Mouse (Mus musculus): ENCODE results near the gene Tsnaxip1. TPM values are rescaled to one million over a fixed set of nuclear protein-coding genes. Genes with fewer than 3 reads are reported as not detected.

Tsnaxip1 gene
- polyA plus RNA-seq, 1 experiment from 2014 or later: 1.1 TPM

DNA sequence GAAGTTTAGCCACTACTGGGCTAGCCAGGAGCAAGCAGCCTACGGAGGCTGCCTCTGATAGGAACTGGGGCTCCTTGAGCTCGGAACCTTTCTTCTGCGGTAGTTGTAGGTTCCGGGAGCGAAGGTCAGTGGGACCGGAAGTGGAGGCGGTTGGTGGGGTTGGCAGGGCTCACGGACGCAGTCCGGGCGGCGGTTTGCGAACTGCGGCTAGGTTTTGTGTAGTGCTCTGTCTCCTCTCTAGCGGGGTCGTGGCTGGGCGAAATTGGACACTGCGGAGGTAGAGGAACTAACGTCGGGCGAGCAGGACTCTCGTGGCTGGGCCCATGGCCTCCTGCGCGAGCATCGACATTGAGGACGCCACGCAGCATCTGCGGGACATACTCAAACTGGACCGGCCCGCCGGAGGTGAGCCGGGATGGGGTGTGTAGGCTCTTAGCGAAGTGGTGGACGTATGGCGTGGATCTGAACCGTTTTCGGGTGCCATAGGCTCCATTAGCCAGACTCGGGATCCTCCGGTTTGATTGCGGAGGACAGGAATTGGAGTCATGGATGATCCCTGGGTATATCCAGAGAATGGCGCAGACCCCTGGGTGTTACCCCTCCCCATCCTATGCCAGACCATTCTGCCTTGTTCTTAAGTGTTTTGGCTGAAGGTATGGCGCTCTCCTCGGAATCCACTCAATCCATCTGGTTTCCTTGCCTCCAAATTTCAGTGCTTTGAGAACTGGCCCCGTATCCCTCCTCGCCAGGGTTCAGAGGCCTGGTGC is 53.4 kb downstream of the Tsnaxip1 start, which contains the start of gene Edc4:
TSS of gene Edc4 (plus strand) at position 128 of the 767 bp plus-strand sequence.
- H3K9ac ChIP-seq: peak within 1 kb of the TSS; percentile 88
- peak within 1 kb of the TSS; percentile 68 for H3K27ac ChIP-seq (replicated peaks)
- H3K27me3 ChIP-seq: no peaks in the 10 kb centered on the region
- peak within 1 kb of the TSS; percentile 93 for H3K4me2 ChIP-seq
- 1% methylated on average over 45 of the region's 45 CpGs for WGBS
- H3K36me3 ChIP-seq: peaks cover 47% of the 10 kb centered on the region
- ATAC-seq (ENCODE audit: low FRiP score, low read depth): peak; percentile 78
- peaks cover 29% of the 10 kb centered on the region for H3K4me1 ChIP-seq (replicated peaks)
- no peaks in the 10 kb centered on the region for H3K9me3 ChIP-seq
- H3K4me3 ChIP-seq: peak within 1 kb of the TSS; percentile 84

DNA sequence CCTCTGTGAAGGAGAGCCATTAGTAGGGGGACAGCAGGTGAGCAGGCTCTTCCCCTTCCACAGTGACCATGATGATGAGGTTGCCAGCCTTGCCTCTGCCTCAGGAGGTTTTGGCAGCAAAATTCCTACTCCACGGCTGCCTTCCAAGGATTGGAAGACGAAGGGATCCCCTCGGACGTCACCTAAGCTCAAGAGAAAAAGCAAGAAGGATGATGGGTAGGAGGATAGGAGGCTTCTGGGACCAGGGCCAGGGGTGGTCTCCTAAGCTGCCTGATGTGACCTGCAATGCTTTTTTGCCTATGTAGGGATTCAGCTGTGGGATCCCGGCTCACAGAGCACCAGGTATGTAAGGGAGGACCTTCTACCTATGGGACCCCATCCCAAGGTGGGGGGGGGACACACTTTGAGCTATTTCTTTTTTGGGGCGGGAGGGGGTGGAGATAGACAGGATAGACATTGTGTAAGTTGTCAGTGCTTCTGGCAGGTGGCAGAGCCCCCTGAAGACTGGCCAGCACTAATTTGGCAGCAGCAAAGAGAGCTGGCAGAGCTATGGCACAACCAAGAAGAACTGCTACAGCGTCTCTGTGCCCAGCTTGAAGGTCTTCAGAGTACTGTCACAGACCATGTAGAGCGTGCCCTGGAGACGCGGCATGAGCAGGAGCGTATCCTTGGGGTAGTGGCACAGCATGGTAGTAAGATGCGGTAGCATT is 62.4 kb downstream of the Tsnaxip1 start:
- no peak overlapping the region for H3K4me3 ChIP-seq
- no peak overlapping the region for H3K27ac ChIP-seq (replicated peaks)
- no peak for ATAC-seq (ENCODE audit: low FRiP score, low read depth)
- no peak overlapping the region for H3K4me2 ChIP-seq
- no peak overlapping the region for H3K9ac ChIP-seq
- H3K4me1 ChIP-seq (replicated peaks): peaks cover 6% of the 10 kb centered on the region
- H3K27me3 ChIP-seq: no peaks in the 10 kb centered on the region
- 94% methylated on average over 12 of the region's 12 CpGs for WGBS
- no peaks in the 10 kb centered on the region for H3K9me3 ChIP-seq
- peaks cover 79% of the 10 kb centered on the region for H3K36me3 ChIP-seq

DNA sequence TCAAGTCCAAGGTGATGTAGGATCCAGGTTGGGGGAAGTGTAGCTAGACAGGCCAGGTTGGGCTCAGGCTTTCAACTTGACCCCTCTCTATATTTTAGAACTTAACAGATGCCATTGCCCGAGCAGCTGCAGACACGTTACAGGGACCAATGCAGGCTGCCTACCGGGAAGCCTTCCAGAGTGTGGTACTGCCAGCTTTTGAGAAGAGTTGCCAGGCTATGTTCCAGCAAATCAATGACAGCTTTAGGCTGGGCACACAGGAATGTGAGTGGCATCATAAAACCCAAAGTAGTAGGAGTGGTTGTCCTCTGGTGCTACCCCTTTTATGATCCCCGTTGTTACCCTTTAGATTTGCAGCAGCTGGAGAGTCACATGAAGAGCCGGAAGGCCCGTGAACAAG is 63.3 kb downstream of the Tsnaxip1 start:
- Histone ChIP-seq H3K27ac (replicated peaks) (no peak overlapping the region), H3K9ac (no peak overlapping the region), H3K9me3 (no peaks in the 10 kb centered on the region), H3K27me3 (no peaks in the 10 kb centered on the region), H3K36me3 (peaks cover 69% of the 10 kb centered on the region), H3K4me3 (no peak overlapping the region), H3K4me2 (no peak overlapping the region), H3K4me1 (replicated peaks) (peaks cover 6% of the 10 kb centered on the region)
- WGBS: 89% methylated on average over 6 of the region's 6 CpGs
- no peak for ATAC-seq (ENCODE audit: low FRiP score, low read depth)

DNA sequence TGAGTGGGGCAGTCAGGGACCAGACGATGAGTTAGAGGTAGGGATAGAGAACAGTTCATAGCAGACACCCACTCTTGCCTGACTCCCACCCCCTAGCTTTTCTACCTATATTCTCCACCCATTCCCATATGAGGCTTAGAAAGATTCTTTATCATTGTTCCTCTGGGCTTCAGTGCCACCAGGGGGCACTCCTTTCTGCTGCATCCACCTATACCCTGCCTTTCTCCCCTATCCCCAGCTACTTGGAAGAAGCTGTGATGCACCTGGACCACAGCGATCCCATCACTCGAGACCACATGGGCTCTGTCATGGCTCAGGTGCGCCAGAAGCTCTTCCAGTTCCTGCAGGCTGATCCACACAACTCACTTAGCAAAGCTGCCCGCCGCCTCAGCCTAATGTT is 64.9 kb downstream of the Tsnaxip1 start:
- Histone ChIP-seq H3K27me3 (no peaks in the 10 kb centered on the region), H3K4me3 (no peak overlapping the region), H3K9ac (no peak overlapping the region), H3K4me1 (replicated peaks) (peaks cover 6% of the 10 kb centered on the region), H3K4me2 (no peak overlapping the region), H3K9me3 (no peaks in the 10 kb centered on the region), H3K27ac (replicated peaks) (no peak overlapping the region), H3K36me3 (peaks cover 54% of the 10 kb centered on the region)
- 84% methylated on average over 6 of the region's 6 CpGs for WGBS
- ATAC-seq (ENCODE audit: low FRiP score, low read depth): no peak

DNA sequence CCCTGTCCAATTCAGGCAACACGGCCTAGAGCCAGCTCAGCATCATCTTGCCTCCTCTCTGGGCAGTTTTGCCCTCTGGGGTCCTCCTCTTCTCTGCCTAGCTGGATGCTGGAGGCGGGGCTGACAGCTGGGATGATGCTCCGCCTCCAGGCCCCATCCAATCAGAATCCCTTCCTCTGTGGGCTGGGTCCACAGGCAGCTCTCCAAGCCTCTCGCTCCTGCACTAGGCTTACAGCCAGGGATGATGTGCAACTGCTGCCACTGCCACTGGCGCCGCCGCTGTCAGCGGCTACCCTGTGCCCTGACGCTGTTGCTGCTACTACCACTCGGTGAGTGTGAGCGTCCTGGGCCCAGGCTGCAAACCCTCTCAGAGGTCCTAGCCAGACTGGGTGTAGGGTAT is 65.8 kb downstream of the Tsnaxip1 start, which contains the start of gene Nrn1l:
TSS of gene Nrn1l (plus strand) at position 229 of the 400 bp plus-strand sequence.
- Histone ChIP-seq H3K4me1 (replicated peaks) (peaks cover 6% of the 10 kb centered on the region), H3K27ac (replicated peaks) (0 out of 2 replicates have a peak within 1 kb of the TSS, but pooled peaks have one; percentile 34), H3K36me3 (peaks cover 47% of the 10 kb centered on the region), H3K4me2 (peak within 1 kb of the TSS; percentile 29; the same call in 1 of the 2 replicates), H3K9me3 (no peaks in the 10 kb centered on the region), H3K27me3 (no peaks in the 10 kb centered on the region), H3K9ac (no peak within 1 kb of the TSS), H3K4me3 (no peak within 1 kb of the TSS)
- ATAC-seq (ENCODE audit: low FRiP score, low read depth): peak; percentile 88
- WGBS: 2% methylated on average over 11 of the region's 11 CpGs

Other genes with a start within 250 kb of the Tsnaxip1 start
- 35.2 and 39.3 TPM in 2 replicates for gene Ripor1, start 222.5 kb upstream of the Tsnaxip1 start, polyA plus RNA-seq (2015; fragmentation: Nextera tagmentation; extraction: Ambion mirVana)
- gene Ctcf, start 191.2 kb upstream of the Tsnaxip1 start, polyA plus RNA-seq (2015; fragmentation: Nextera tagmentation; extraction: Ambion mirVana): 100 and 101 TPM in 2 replicates
- 0.56 and 0.80 TPM in 2 replicates for gene Agrp, start 190.3 kb upstream of the Tsnaxip1 start, polyA plus RNA-seq (2015; fragmentation: Nextera tagmentation; extraction: Ambion mirVana)
- gene Carmil2, start 141.5 kb upstream of the Tsnaxip1 start, polyA plus RNA-seq (2015; fragmentation: Nextera tagmentation; extraction: Ambion mirVana): 23.5 and 28.7 TPM in 2 replicates
- 85.1 and 92.6 TPM in 2 replicates for gene Acd, start 126.6 kb upstream of the Tsnaxip1 start, polyA plus RNA-seq (2015; fragmentation: Nextera tagmentation; extraction: Ambion mirVana)
- 55.1 and 57.1 TPM in 2 replicates for gene Pard6a, start 126.6 kb upstream of the Tsnaxip1 start, polyA plus RNA-seq (2015; fragmentation: Nextera tagmentation; extraction: Ambion mirVana)
- 0.20 and 0.23 TPM in 2 replicates for gene 4933405L10Rik, start 120.1 kb upstream of the Tsnaxip1 start, polyA plus RNA-seq (2015; fragmentation: Nextera tagmentation; extraction: Ambion mirVana)
- gene Enkd1, start 119.5 kb upstream of the Tsnaxip1 start, polyA plus RNA-seq (2015; fragmentation: Nextera tagmentation; extraction: Ambion mirVana): 15.7 and 16.6 TPM in 2 replicates
- gene Gfod2, start 69.1 kb upstream of the Tsnaxip1 start, polyA plus RNA-seq (2015; fragmentation: Nextera tagmentation; extraction: Ambion mirVana): 81.2 and 88.3 TPM in 2 replicates
- gene Ranbp10, start 381 bp upstream of the Tsnaxip1 start, polyA plus RNA-seq (2015; fragmentation: Nextera tagmentation; extraction: Ambion mirVana): 10.7 and 11.7 TPM in 2 replicates
- 52.2 and 56.9 TPM in 2 replicates for gene Cenpt, start 25.5 kb downstream of the Tsnaxip1 start, polyA plus RNA-seq (2015; fragmentation: Nextera tagmentation; extraction: Ambion mirVana)
- gene Thap11, start 27.4 kb downstream of the Tsnaxip1 start, polyA plus RNA-seq (2015; fragmentation: Nextera tagmentation; extraction: Ambion mirVana): 54.9 and 56.3 TPM in 2 replicates
- gene Nutf2, start 32.8 kb downstream of the Tsnaxip1 start, polyA plus RNA-seq (2015; fragmentation: Nextera tagmentation; extraction: Ambion mirVana): 150 and 157 TPM in 2 replicates
- gene Edc4, start 53.1 kb downstream of the Tsnaxip1 start, polyA plus RNA-seq (2015; fragmentation: Nextera tagmentation; extraction: Ambion mirVana): 50.1 and 52.2 TPM in 2 replicates
- gene Nrn1l, start 65.8 kb downstream of the Tsnaxip1 start, polyA plus RNA-seq (2015; fragmentation: Nextera tagmentation; extraction: Ambion mirVana): 0.45 and 0.49 TPM in 2 replicates
- gene Pskh1, start 72.7 kb downstream of the Tsnaxip1 start, polyA plus RNA-seq (2015; fragmentation: Nextera tagmentation; extraction: Ambion mirVana): 11.0 and 11.8 TPM in 2 replicates
- 3.4 and 4.7 TPM in 2 replicates for gene Ctrl, start 106.1 kb downstream of the Tsnaxip1 start, polyA plus RNA-seq (2015; fragmentation: Nextera tagmentation; extraction: Ambion mirVana)
- 74.7 and 75.2 TPM in 2 replicates for gene Psmb10, start 110.7 kb downstream of the Tsnaxip1 start, polyA plus RNA-seq (2015; fragmentation: Nextera tagmentation; extraction: Ambion mirVana)
- 4.5 and 5.0 TPM in 2 replicates for gene Lcat, start 115.7 kb downstream of the Tsnaxip1 start, polyA plus RNA-seq (2015; fragmentation: Nextera tagmentation; extraction: Ambion mirVana)
- gene Slc12a4, start 138.4 kb downstream of the Tsnaxip1 start, polyA plus RNA-seq (2015; fragmentation: Nextera tagmentation; extraction: Ambion mirVana): 11.9 and 12.9 TPM in 2 replicates
- not detected in 2 replicates for gene Dpep3, start 151.7 kb downstream of the Tsnaxip1 start, polyA plus RNA-seq (2015; fragmentation: Nextera tagmentation; extraction: Ambion mirVana)
- 27.2 and 29.6 TPM in 2 replicates for gene Dus2, start 163.6 kb downstream of the Tsnaxip1 start, polyA plus RNA-seq (2015; fragmentation: Nextera tagmentation; extraction: Ambion mirVana)
- gene Dpep2nb, start 178.2 kb downstream of the Tsnaxip1 start, polyA plus RNA-seq (2015; fragmentation: Nextera tagmentation; extraction: Ambion mirVana): 0.20 TPM in 1 of 2 replicates, not detected in the other
- gene Ddx28, start 184.2 kb downstream of the Tsnaxip1 start, polyA plus RNA-seq (2015; fragmentation: Nextera tagmentation; extraction: Ambion mirVana): 20.0 and 20.9 TPM in 2 replicates
- gene Nfatc3, start 231.1 kb downstream of the Tsnaxip1 start, polyA plus RNA-seq (2015; fragmentation: Nextera tagmentation; extraction: Ambion mirVana): 3.0 and 3.7 TPM in 2 replicates